Mouse (Mus musculus) thymus, adult 2 months (tissue): ENCODE results near the gene Nlgn1.

Source experiments
- CTCF ChIP-seq: fragments of 200-500 bp; IDR thresholded peaks from 2 replicates; pipeline ENCODE4 v1.5.1; 2012; ENCODE audit warnings: mild to moderate bottlenecking, control low read depth, low read length, moderate library complexity, borderline replicate concordance; ENCODE audit not compliant: control insufficient read depth, poor library complexity, insufficient read depth; ENCODE audit errors: extremely low read depth
- POLR2A ChIP-seq: fragments of 200-500 bp; IDR thresholded peaks from 2 replicates; pipeline ENCODE4 v1.6.1; 2012; ENCODE audit warnings: mild to moderate bottlenecking, low read length, control low read depth, moderate library complexity; ENCODE audit not compliant: control insufficient read depth, poor library complexity, insufficient read depth; ENCODE audit errors: extremely low read depth

GRCm38 (mm10) chr3:26106361-26106760 is 225.9 kb downstream of the Nlgn1 start:
- TF ChIP-seq CTCF: no peak
- TF ChIP-seq POLR2A: no peak
